Mouse (Mus musculus) limb, embryonic 12.5 days (tissue): ENCODE results near the gene Prkab2. TPM values are rescaled to one million over a fixed set of nuclear protein-coding genes. Genes with fewer than 3 reads are reported as not detected.

Experiments
- ATAC-seq: fragments of 200-750 bp; cut with Nextera tagmentation; 2 replicates; pipeline ENCODE4 v1.8.0; 2017; ENCODE audit warnings: low read depth, moderate TSS enrichment; ENCODE audit not compliant: insufficient number of reproducible peaks, insufficient read depth, low FRiP score, low TSS enrichment
- H3K27ac ChIP-seq: fragments of 300-500 bp; sonication (generic); 2 replicates; pipeline ENCODE4 v1.5.1; 2016; ENCODE audit warnings: mild to moderate bottlenecking, moderate library complexity
- H3K27me3 ChIP-seq: fragments of 300-500 bp; sonication (generic); 2 replicates; pipeline ENCODE4 v1.6.1; 2016; ENCODE audit warnings: mild to moderate bottlenecking, moderate library complexity
- H3K36me3 ChIP-seq: fragments of 300-500 bp; sonication (generic); 2 replicates; pipeline ENCODE4 v1.6.1; 2016; ENCODE audit warnings: mild to moderate bottlenecking, moderate library complexity
- H3K4me1 ChIP-seq: fragments of 300-500 bp; sonication (generic); replicated peaks from 2 replicates; pipeline ENCODE4 v1.6.1; 2016
- H3K4me2 ChIP-seq: fragments of 300-500 bp; sonication (generic); 2 replicates; pipeline ENCODE4 v1.6.1; 2016; ENCODE audit warnings: mild to moderate bottlenecking, moderate library complexity
- H3K4me3 ChIP-seq: fragments of 300-500 bp; sonication (generic); replicated peaks from 2 replicates; pipeline ENCODE4 v1.5.1; 2016; ENCODE audit warnings: mild to moderate bottlenecking
- H3K9ac ChIP-seq: fragments of 300-500 bp; sonication (generic); replicated peaks from 2 replicates; pipeline ENCODE4 v1.6.1; 2016; ENCODE audit warnings: mild to moderate bottlenecking, moderate library complexity
- H3K9me3 ChIP-seq: fragments of 300-500 bp; sonication (generic); 2 replicates; pipeline ENCODE4 v1.6.1; 2016; ENCODE audit warnings: mild to moderate bottlenecking, moderate library complexity
- WGBS: fragments of 180-500 bp; shearing (Covaris S2); methylation state at CpG from one replicate; pipeline ENCODE4 v1.1.7; 2016; 5-methylcytosine and 5-hydroxymethylcytosine counted together
- microRNA-seq: library from miRNA; unstranded; fragments of <30 nt; microRNA quantifications from one replicate; pipeline ENCODE4, GENCODE M21; 2017
- polyA plus RNA-seq: library from polyadenylated mRNA; unstranded; fragments of >200 nt; fragmentation: Nextera tagmentation; extraction: Ambion mirVana; gene quantifications from 2 replicates; pipeline ENCODE4 v1.2.1, GENCODE M21; 2016

Gene Prkab2
- polyA plus RNA-seq, 1 experiment from 2014 or later, result 6.2 TPM

- Histone ChIP-seq H3K9me3 (peaks cover 17% of the 10 kb centered on the region), H3K4me2 (no peak overlapping the region), H3K4me1 (no peaks in the 10 kb centered on the region), H3K36me3 (no peaks in the 10 kb centered on the region), H3K27me3 (no peaks in the 10 kb centered on the region), H3K9ac (no peak overlapping the region), H3K27ac (no peak overlapping the region), H3K4me3 (no peak overlapping the region)
- WGBS, result 86% methylated on average over 9 of the region's 9 CpGs
- no peak for ATAC-seq
Measured at GRCm38 (mm10) chr3:97719116-97719515, 61.1 kb downstream of the Prkab2 start.

Small RNA genes lying within 50 kb of the gene (microRNA-seq; reads per million reads assigned to microRNA genes)
- gene Mir7225, result not detected

Other genes with a start within 250 kb of the Prkab2 start
- gene Olfr1402, start 236.2 kb upstream of the Prkab2 start, polyA plus RNA-seq, result not detected in 2 replicates
- 21.3 and 22.0 TPM in 2 replicates for gene Chd1l, start 48.0 kb upstream of the Prkab2 start, polyA plus RNA-seq
- gene Fmo5, start 29.4 kb upstream of the Prkab2 start, polyA plus RNA-seq, result 1.4 TPM in 2 replicates
- gene Gm17651, start 16.5 kb downstream of the Prkab2 start, polyA plus RNA-seq, result not detected in 2 replicates
- 31.9 and 35.8 TPM in 2 replicates for gene Pde4dip, start 230.5 kb downstream of the Prkab2 start, polyA plus RNA-seq
- 122 and 130 TPM in 2 replicates for gene Sec22b, start 243.0 kb downstream of the Prkab2 start, polyA plus RNA-seq